Mouse (Mus musculus): ENCODE data around the gene Irs3.

GRCm38 (mm10) chr5:137673015-137673414, 27.5 kb upstream of the Irs3 start:
- TF ChIP-seq CTCF (conservative IDR thresholded peaks at IDR 0.05; ENCODE audit: low read length) (no peak), NANOG (IDR thresholded peaks at IDR 0.05; ENCODE audit: borderline replicate concordance, low read length) (no peak), POU5F1 (IDR thresholded peaks at IDR 0.05; ENCODE audit: borderline replicate concordance, low read length) (no peak)

All from E14TG2a.4 (cell line).